Mouse (Mus musculus): Measurements from ENCODE around the gene Mthfs.
"Not testable (repeated sequence)": the region's sequence is repeated elsewhere in the genome, so short reads cannot be mapped to it uniquely, and the experiment has no call there.

Gene Mthfs

DNA sequence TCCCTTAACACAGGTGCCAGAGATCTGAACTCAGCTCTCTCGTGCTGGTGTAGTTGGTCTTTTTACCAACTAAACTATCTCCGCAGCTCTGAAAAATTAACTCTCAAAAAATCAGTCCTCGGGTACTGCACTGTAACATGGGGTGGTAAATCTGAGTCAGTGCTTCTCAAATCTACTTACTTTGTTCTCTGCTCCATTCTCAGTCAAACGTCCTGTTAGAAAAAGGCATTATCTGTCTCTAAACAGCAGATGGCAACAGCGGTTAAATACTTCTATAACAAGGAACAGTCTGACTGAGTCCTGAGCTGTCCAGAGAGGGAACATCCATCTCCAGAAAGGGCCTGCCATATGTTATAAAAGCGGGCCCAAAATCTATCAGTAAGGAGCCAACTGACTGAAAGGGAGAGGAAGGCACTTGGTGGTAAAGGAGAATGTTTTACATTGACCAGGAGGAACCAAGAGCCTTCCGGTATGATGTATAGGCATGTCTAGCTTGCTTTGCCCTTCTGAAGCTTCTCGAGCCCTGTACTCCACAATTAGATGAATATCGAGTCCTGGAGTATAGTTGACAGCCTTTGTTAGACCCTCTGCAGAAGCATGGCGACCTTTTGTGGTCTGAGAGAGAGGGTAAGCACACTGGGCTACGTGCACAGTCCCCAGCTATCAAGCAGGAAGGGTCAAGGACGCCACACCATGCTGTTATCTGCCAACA is at the start of gene Mthfs:
Mthfs (plus strand) TSS at position 324 of the 712 bp plus-strand sequence.
- not testable (repeated sequence) for DNase-seq (ENCODE audit: low spot score)

DNA sequence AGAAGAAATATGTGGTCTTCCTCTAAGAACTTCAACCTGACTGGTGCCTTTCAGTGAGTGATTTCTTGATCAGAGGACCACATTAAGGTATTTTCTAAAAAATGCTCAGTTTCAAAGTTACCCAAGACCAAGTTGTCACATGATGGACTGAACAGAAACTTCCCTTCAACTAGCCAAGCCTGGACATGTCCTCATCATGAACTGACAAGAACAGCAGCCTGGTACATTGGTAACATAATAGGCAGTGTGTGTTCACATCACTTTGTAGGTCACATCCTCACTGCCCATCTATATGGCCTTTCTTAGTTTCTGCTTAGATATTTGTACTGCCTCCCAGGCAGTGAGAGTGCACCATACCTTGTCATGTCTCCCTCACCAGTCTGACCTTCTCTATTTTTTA is 37.9 kb upstream of the Mthfs start:
- not testable (repeated sequence) for DNase-seq (ENCODE audit: low spot score)

DNA sequence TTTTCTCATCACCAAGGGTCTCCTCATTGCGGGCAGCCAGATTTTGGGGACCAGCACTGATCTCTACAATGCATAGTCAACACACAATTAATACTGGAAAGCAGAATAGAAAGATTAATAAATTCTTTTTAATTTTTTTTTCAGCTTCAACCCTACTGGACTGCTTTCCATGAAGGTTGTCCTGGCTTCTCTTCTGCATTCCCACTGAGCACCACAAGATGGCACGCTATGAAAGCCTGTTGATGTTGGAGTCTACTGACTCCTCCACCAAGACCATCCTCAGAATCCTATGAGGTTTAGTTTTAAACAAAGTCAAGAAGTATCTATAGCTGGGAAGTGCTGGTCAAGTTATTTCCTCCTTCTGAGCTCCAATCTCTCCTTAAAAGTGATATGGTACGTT is 31.6 kb upstream of the Mthfs start:
- peak; percentile 70 for DNase-seq (ENCODE audit: low spot score)

DNA sequence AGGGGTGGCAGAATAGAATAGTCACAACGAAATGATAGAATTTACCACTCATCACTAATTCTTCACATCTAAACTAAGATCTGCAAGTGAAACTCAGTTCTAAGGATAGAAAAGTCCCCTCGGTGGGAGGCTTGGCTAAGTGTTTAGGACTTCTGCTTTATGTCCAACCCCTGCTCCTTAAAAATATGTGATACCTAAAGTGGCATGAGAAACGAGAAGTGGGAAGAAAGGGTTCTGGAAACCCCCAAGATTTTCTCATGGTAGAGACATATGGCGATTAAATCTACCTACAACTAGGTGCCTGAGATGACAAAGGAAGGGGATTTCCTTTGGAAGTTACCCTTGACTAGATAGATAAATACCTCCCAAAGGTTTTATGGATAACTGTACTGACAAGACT is 31.0 kb upstream of the Mthfs start:
- DNase-seq (ENCODE audit: low spot score), result not testable (repeated sequence)

DNA sequence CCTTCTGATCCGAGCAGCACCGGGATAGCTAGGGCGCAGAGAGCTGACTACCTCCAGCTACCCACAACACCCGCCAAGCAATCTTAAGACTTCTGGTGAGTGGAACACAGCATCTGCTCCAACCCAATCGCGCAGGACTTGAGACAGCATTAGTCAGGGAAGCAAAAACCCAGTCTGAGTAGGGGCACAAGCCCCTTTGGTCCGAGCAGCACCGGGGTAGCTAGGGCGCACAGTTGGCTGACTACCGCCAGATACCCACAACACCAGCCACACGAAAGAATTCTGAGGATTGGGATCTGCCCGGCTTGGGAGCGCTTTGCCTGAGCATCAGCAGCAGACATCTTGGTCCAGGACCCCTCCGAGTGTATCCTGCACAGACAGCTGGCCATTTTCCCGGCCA is 23.5 kb upstream of the Mthfs start:
- not testable (repeated sequence) for DNase-seq (ENCODE audit: low spot score)

DNA sequence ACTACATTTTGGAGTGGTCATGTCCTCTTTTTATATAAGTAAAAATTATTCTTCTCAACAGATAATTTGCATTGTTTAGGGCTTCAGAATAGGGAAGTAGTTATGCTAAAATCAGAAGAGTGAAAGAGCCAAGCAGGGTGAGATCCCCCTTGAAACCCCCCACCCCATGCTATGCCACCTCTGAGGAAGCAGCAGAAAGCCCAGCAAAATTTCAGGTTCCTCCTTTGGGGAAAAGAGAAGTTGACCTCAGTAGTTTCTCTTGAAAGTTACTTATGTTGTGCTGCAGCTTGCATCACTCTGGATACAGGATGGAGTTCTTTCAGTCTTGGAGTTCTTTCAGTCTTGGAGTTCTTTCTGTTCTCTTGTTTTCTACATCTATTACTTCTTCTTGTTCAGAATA is 15.0 kb upstream of the Mthfs start:
- DNase-seq (ENCODE audit: low spot score), result not testable (repeated sequence)

DNA sequence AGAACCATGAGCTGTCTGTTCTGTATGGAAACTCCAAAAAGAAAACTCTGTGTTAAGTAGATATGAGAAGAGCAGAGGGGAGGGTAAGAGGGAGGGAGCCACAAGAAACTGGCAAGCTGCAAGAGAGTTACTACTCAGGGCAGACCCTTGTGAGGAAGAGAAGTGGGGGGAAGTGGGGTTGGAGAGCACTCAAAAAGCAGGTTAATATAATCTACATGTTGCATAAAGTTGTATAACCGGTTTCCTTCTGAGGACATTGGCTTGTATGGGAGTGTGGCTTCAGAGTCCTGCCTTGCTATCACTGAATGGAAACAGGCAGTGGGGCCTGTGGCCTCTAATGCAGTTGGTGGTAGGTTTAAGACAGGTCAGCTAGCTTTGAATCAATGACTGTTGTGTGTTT is 13.0 kb upstream of the Mthfs start:
- not testable (repeated sequence) for DNase-seq (ENCODE audit: low spot score)

DNA sequence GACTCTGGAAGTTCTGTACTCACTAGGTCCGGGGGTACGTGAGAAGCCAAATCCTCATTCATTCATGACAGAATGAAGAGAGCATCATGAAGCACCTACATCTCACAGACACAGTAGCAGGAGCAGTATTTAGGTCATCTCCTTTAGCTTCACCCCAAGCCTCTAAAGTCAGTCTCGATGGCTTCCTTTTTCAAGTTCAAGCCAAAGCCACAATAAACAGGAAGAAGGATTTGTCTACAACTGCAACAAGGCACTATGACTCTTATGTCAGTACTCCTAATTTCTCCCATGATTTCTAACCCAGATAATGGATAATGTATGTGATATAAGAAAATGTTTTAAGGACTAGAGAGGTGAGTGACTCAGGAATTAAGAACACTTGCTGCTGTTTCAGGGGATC is 12.1 kb upstream of the Mthfs start:
- DNase-seq (ENCODE audit: low spot score), result peak; percentile 29

DNA sequence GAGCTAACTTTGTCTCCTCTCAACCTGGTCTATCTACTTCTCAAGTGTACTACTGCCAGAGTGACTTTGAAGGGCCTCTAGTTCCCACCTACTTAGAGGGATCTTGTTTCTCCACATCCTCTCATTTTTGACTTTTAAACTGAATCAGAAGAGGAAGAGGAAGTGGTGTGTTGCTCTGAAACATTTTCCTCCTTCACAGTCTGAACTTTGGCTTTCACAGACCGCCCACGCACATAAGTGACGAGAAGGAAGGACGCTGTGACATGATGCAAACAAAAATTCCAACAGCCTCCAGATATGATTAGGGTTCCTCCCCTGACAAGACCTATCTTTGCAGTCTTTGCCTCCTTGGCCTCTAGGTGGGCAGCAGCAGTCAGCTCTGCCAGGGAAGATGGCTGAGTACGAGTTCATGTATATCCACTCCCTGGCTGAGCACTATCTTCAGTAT is 11.5 kb upstream of the Mthfs start, which contains the start of the genes Bcl2a1b and Gm29094:
Bcl2a1b (plus strand) TSS at position 241 of the 448 bp plus-strand sequence.
Gm29094 (plus strand) TSS at position 411 of the 448 bp plus-strand sequence.
- peak; percentile 86 for DNase-seq (ENCODE audit: low spot score)

DNA sequence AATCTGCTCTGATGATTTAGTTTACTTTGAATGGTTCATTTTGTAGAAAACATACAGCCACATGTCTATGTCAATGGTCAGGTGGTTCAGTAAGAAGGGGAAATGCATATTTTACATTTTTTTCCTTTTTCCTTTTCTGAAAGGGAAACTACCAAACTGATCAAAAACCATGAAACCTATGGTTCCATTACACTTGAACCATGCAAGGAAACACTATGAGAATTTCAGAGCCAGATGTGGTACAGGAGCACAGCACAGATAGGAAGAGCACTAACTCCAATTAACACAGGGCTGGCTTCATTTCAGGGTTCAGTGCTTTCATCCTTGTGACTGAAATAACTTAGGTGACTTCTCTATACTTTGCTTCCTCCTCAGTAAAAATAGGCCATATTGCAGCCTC is 8.2 kb upstream of the Mthfs start:
- not testable (repeated sequence) for DNase-seq (ENCODE audit: low spot score)

DNA sequence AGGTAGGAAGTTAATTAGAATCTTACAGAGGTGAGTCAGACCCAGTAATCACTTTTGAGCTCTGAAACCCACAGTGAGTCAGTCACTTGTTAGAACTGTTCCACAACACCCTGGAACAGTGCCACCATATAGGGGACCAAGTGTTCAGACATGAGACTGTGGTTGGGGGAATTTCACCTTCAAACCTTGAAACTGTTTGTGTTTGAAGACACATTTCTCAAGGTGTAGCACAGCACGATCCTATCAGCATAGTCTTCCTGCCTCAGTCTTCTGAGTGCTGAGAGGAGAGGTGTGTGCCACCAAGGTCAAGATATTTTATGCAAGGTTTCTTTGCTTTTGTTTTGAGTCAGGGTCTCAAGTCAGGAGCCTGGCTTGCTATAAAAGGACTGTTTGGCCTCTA is 1.5 kb upstream of the Mthfs start:
- peak; percentile 37 for DNase-seq (ENCODE audit: low spot score)

DNA sequence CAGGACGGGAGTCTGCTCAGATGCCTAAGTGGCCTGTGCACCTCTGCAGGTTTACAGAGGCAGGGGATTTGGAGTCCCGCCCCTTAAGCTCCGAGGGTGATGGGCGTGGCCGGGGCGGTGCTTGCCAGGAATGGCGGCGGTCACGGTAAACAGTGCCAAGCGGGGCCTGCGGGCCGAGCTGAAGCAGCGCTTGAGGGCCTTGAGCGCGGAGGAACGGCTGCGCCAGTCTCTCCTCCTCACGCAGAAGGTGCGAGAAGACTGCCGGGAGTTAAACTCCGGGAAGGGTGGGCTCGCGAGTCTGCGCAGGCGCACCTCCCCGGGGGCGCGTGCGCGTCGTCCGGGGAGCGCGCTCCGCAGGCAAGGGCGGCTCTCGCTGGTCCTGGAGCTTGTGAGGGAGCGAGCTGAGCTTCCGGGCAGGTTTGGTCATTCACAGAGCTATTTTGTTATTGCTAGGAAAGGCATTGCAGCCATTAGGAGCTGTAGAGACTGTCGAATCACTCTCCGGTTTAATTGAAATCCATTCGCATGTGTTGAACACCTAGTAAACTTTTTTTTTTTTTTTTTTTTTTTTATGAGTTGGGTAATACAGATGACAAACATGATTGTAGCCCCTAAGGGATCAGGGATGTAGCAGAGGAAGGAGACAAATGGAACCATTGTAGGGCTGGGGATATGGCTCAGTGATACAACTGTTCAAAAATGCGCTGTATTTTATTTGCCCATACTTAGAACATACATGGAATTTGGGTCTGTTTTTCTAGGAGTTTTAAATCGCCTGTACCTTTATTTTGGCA is 786 bp downstream of the Mthfs start:
- peak; percentile 80 for DNase-seq (ENCODE audit: low spot score)

DNA sequence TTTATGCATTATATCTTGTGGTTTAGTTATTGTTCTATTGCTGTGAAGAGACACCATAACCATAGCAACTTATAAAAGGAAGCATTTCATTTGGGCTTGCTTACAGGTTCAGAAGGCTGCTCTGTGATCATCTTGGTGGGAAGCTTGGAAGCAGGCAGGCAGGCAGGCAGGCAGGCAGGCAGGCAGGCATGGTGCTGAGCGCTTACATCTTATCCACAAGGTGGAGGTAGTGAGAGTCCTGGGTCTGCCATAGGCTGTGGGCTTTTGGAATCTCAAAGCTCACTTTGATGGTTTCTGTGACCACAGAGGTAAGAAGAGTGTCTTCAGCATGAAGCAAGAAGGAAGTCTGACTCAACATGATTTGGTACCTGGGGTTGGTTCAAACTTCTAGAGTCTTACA is 2.0 kb downstream of the Mthfs start:
- DNase-seq (ENCODE audit: low spot score), result peak; percentile 85

DNA sequence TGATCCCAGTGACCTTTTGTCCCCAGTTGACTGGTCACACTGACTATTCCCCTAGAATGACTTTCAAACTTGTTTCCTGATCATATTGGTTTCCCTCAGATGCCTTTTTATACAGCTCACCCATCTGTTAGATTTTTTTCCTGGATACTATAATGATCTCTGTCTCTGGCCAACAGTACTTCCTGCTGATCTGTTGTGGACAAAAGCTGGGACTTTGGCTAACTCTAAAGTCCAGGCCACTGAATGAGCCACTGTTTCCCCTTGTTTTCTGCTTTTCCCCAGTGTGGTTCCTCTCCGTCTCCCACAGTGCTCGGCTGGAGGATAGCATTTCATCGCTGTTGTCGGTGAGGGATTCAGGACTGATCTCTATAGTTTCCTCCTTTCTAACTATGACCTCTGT is 7.7 kb downstream of the Mthfs start:
- not testable (repeated sequence) for DNase-seq (ENCODE audit: low spot score)

DNA sequence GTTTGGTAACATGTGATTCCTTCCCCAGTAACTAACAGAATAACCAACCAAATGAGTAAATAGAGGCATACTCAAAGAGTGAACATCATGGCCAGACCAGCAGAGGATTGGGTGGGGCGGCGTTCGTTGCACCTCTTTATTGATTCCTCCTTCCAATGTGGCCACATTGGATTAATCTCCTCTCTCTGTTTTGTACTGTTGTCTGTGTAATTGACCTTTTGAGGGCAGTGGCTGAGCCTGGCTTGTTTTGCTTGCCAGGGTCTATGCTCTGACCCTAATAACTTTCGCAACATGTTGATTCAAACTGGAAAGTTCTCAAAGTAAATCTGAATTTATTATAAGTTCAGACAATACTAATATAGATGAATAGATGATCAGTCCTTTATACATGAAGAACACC is 9.2 kb downstream of the Mthfs start:
- not testable (repeated sequence) for DNase-seq (ENCODE audit: low spot score)

DNA sequence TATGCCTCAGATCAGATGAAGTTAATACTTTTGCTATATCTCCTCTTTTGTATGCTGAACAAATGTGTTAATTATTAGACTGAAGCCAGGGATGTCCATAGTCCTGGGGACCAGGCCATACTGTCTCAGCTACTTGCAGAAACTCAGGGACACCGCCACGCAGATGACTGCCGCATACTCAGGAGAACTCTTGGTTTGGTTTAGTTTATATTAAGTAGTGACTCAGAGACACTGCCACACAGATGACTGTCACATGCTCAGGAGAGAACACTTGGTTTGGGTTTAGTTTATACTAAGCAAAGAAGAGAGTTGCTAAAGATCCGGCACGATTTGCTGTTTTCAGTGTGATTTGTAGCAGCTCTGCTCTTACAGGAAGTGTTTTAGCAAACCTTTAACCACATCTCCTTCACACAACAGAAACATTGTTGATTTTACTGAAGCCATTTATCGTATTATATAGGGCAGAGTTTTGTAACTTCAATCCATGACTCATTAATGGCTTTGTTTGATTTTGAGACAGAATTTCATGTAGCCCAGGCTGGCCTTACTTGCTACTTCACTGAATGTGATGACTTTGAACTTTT is 10.3 kb downstream of the Mthfs start:
- not testable (repeated sequence) for DNase-seq (ENCODE audit: low spot score)

DNA sequence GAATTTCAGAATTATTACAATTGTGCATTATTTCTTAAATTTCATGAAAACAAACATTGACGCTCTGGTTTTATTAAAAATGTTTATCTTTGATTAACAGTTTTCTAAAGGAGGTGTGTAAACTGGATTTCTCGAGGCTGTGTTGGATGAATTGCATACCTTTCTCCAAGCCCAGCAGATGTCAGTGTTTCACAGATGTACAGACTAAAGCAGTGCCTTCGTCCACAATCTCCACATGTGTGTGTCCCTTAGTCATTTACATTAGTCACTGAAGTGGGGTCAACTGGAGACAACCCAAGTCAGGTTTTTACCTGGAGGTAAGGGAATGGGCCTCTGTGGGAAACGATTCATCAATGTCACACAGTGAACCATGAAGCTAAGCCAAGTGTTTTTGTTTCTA is 15.6 kb downstream of the Mthfs start:
- no peak for DNase-seq (ENCODE audit: low spot score)

DNA sequence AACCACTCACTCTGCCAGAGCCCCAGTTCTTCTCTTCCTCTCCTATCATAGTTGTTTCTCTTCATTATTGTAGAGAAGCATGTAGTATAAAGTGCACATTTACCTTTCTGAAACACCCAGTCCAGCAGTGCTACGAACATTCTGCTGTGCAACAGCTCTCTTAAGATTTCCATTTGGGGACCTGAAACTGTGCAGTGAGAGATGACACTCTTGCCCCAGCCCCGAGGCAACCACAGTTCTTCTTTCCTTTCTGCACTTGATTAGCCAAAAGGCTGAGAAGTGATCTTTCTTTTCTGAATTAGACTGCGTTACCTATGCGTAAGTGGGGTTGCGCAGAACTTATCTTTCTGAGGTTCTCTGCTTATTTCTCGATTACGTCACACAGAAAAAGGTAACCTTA is 17.6 kb downstream of the Mthfs start:
- DNase-seq (ENCODE audit: low spot score), result no peak

DNA sequence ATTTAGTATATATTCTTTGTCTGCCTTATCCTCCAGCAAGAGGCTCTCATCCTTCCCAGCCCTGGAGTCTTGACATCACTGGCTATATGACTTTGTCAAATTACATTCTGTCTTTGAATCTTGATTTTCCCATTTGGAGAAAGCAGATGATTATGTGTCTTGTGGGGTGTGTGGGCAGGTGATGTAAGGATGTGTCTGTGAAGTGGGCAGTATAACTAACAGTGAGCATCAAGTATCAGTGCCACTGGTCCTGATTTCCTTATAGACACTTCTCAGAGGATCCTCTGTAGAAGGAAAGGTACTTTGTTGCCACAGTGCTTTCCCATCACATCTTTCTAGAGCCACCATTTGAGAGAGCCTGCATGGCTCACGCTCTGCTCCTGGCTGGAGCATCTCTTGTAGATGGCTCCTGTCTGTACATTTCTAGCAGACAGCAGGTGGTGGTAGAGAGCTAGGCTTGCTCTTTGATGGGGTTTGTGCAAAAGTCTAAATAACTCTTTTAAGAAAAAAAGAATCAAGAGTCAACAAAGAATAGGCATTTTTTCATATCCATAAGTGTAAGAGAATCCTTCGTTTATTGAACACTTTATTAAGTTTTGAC is 20.5 kb downstream of the Mthfs start:
- DNase-seq (ENCODE audit: low spot score), result not testable (repeated sequence)

DNA sequence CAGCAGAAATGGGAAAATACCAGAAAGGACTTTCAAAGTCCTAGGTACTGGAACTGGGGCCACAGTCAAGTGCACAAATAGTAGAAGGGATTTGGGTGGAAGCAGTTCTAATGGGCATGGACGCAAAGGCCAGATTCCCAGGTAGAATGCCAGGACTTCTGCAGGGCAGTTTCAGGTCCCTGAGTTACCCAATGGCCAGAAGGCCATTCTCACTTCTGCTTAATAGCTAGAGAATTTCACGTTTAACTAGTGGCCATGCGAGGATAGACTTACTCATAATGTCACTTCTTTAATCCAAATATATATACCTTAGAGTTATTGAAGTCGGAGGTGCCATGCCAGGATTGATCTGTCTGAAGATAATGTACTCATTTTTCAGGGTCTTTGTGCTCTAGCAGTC is 26.7 kb downstream of the Mthfs start:
- not testable (repeated sequence) for DNase-seq (ENCODE audit: low spot score)

DNA sequence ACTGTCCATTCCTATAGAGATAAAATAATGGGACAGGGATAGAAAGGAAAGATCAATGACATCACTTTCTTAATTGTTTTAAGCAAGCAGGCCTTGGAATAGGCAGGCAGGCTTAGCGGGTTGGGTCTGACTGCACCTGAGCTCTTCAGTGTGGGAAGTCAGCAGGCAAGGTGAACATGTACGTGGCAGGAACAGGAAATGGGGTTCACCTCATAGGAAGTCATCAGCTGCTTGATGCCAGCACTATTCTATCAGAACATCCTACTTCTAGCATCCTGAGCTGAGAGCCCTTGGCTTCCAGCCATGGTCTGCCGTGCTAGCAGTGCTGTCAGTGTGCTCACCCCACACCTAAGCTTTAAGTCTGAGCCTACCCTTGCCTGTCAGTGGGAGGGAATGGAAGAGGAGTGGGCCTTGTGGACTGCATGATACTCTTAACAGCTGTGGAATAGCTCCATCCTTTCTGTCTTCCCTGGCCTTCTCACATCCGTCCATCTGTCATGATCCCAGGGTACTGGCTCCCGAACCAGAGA is 28.6 kb downstream of the Mthfs start:
- not testable (repeated sequence) for DNase-seq (ENCODE audit: low spot score)

DNA sequence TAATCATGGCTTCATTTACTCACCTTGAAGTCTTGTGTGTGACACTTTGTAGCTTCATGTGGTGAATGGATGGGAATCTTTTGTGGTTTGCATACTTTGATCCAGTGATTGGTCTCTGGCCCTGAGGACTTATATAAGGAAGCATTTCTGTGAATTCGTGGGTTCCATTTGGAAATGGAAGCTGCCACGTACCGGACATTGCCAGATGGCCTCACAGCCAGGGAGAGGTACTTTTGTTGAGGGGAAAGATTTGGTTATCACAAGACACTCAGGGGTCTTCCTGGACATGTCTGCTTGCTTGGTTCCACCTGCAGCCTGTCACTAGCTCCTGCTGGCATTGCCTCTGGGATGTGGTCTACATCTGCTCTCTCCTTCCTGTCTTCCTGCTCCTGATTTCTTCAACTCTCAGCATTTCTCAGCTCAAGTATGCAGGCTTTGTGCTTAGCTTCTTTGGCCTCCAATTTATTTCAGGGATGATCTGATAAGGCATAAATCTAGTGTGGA is 30.1 kb downstream of the Mthfs start:
- not testable (repeated sequence) for DNase-seq (ENCODE audit: low spot score)

All from T-cell, adult 2 months (primary cell).